Mouse (Mus musculus) c-Kit-positive CD71-negative TER-119-negative erythroid progenitor cells, embryonic 14.5 days (primary cell): ENCODE data around the gene Jag2.

Experiments
- DNase-seq: peaks from one replicate; pipeline ENCODE4 v3.0.0-alpha.2; 2013; ENCODE audit warnings: low read depth

Gene Jag2

GRCm38 (mm10) chr12:112900641-112901040 is 28.9 kb downstream of the Jag2 start:
- no peak for DNase-seq

GRCm38 (mm10) chr12:112898960-112899359 is 30.6 kb downstream of the Jag2 start:
- DNase-seq, result no peak

- no peak for DNase-seq
Measured at GRCm38 (mm10) chr12:112898351-112898750, 31.2 kb downstream of the Jag2 start.

- DNase-seq, result peak; percentile 42
Measured at GRCm38 (mm10) chr12:112897522-112898212, 31.9 kb downstream of the Jag2 start.

GRCm38 (mm10) chr12:112894969-112895368 is 34.6 kb downstream of the Jag2 start:
- DNase-seq, result no peak

GRCm38 (mm10) chr12:112894303-112894884 is 35.2 kb downstream of the Jag2 start:
- DNase-seq, result no peak

- no peak for DNase-seq
Measured at GRCm38 (mm10) chr12:112885465-112885864, 44.1 kb downstream of the Jag2 start.

GRCm38 (mm10) chr12:112881301-112881815 is 48.2 kb downstream of the Jag2 start:
- no peak for DNase-seq

- no peak for DNase-seq
Measured at GRCm38 (mm10) chr12:112880661-112881060, 48.9 kb downstream of the Jag2 start.

GRCm38 (mm10) chr12:112879731-112880130 is 49.8 kb downstream of the Jag2 start:
- DNase-seq, result no peak

GRCm38 (mm10) chr12:112877607-112878020 is 52.0 kb downstream of the Jag2 start:
- no peak for DNase-seq

- no peak for DNase-seq
Measured at GRCm38 (mm10) chr12:112877073-112877576, 52.5 kb downstream of the Jag2 start.

- no peak for DNase-seq
Measured at GRCm38 (mm10) chr12:112876332-112877072, 53.1 kb downstream of the Jag2 start.

- peak; percentile 94 for DNase-seq
Measured at GRCm38 (mm10) chr12:112875225-112876013, 54.2 kb downstream of the Jag2 start.

GRCm38 (mm10) chr12:112874199-112874598 is 55.4 kb downstream of the Jag2 start:
- DNase-seq, result no peak

- DNase-seq, result peak; percentile 63
Measured at GRCm38 (mm10) chr12:112873452-112874190, 56.0 kb downstream of the Jag2 start.

- no peak for DNase-seq
Measured at GRCm38 (mm10) chr12:112872991-112873390, 56.6 kb downstream of the Jag2 start.

- no peak for DNase-seq
Measured at GRCm38 (mm10) chr12:112871272-112871671, 58.3 kb downstream of the Jag2 start.

GRCm38 (mm10) chr12:112870775-112871174 is 58.8 kb downstream of the Jag2 start:
- no peak for DNase-seq

GRCm38 (mm10) chr12:112869783-112870204 is 59.8 kb downstream of the Jag2 start:
- DNase-seq, result no peak
